Mouse (Mus musculus) gonadal fat pad, adult 2 months (tissue): ENCODE data around the gene Armc6. TPM values are rescaled to one million over a fixed set of nuclear protein-coding genes. Genes with fewer than 3 reads are reported as not detected.

Experiments used
- DNase-seq: peaks from one replicate; pipeline ENCODE4 v3.0.0-alpha.2; 2012; ENCODE audit warnings: low read depth
- polyA plus RNA-seq: library from polyadenylated mRNA; depleted of rRNA; stranded (reverse); fragments of >200 nt; gene quantifications from 2 replicates; pipeline ENCODE4 v1.2.3, GENCODE M21; 2012; rRNA removed

Gene Armc6
- polyA plus RNA-seq, 1 experiment = 14.1 TPM

DNA sequence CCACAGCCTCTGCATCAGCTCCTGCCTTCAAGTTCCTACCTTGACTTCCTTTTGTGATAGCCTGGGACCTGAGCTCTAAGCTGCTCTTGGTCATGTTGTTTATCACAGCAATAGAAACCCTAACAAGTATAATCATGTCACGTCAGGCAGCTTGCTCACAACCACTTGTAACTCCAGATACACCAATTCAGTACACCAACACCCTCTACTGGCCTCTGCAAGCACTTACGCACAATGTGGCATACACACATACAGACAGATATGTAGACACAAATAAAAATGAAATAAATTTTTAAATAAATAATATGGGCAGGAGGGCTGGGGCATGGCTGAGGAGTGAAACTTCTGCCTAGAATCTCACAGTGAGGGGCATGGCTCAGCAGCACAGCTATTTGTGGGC, 38.5 kb downstream of the Armc6 start:
- no peak for DNase-seq

- DNase-seq = no peak
Observed at GRCm38 (mm10) chr8:70194191-70194590, 40.1 kb downstream of the Armc6 start.

GRCm38 (mm10) chr8:70193238-70193637, 41.0 kb downstream of the Armc6 start:
- no peak for DNase-seq

DNA sequence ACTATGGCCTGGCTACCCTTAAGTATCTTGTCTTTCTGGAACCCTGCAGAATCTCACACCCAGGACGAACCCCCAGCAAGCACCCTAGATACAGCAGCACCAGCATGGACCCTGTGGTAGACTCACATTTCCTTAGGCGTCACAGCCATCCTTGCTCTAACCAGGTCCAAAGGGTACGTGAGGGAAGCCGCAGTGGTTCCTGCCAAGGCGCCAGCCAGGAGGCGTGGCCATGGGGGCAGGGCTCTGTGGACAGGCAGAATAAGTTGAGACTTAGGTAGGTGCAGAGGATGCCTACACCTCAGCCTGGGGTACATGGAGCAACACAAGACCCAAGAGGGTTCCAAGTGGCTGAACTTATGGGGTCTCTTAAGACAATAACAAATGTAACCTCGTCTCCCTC, 45.6 kb downstream of the Armc6 start:
- no peak for DNase-seq

DNA sequence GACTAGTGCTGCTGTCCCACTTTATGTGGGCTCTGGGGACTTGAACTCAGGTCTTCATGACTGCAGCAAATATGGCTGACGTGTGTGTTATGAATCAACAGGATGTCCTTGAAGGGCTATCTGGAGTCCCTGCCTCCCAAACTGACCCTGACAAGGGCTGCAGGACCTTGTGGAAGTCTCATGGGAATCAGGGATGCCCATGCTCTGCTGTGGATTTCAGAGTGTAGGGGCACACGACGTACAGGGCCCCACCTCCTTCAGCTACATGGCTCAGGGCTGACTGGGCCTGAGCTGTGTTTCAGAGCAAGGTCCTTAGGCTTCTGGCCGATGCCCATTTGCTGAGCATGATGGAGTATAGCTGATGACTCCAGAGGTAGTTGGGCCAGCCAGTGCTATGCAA, 51.1 kb downstream of the Armc6 start:
- no peak for DNase-seq

DNA sequence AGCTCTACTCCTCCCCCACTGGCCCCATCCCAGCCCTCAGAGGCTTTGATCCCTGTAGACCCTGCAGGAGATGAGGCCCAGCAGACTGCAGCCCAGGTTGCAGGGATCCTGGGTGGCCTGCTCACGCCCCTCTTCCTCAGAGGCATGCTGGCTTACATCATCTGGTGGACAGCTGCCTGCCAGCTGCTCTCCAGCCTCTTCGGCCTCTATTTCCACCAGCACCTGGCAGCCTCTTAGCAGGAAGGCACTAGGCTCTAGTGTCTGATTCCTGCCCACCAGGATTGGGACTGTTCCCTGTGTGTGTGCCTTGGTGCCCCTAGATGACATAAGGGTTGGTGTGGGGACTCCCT, 52.4 kb downstream of the Armc6 start:
- no peak for DNase-seq

GRCm38 (mm10) chr8:70181212-70181902, 52.9 kb downstream of the Armc6 start:
- DNase-seq = no peak

DNA sequence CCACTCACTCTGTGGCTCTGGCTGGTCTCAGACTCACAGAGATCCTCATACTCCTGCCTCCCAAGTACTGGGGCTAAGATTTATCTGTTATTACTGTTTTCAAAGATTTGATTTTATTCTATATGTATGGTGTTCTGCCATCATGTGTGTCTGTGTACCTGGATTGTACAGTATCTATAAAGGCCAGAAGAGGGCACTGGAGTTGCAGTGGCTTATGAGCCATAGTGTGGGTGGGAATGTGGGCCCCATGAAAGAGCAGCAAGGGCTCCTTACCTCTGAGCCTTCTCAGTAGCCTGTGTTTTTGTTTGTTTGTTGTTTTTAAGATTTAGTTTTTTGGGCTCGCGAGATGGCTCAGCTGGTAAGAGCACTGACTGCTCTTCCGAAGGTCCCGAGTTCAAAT, 55.2 kb downstream of the Armc6 start:
- DNase-seq = no peak

DNA sequence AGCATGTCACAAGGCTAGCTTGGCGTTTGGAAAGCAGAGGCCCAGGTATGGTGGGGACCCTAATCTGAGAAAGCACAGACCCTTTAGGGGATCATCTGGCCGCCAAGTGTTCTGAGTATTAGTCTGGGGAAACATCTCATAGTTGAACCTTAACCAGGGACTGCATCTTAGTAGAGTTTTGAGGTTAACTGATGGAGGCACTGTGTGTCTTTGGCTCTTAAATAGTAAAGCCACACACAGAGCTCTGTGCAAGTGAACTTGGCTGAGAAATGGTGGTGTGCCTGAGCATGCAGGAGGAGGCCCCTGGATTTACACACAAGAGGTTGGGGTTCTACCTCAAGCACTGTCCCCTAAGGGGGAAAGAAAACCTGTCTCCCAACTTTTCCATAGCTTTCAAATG, 56.0 kb downstream of the Armc6 start:
- DNase-seq = no peak

- no peak for DNase-seq
Observed at GRCm38 (mm10) chr8:70174079-70174478, 60.2 kb downstream of the Armc6 start.

DNA sequence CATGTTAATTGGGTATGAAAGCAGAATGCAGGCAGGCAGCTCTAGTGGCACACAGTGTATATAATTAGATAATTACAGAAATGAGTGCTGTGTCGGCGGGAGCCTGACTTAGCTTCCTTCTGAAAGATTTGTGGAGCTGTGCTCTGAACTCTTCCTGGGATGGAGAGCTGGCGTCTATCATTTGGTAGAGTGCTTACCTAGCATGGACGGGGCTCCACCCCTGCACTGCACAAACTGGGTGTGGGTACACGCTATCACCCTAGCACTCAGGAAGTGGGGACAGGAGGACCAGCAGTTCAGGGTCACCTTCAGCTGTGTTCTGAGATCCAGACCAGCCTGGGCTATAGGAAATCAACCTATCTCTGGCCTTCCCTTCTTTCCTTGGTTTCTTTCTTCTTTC, 60.9 kb downstream of the Armc6 start:
- DNase-seq = no peak

DNA sequence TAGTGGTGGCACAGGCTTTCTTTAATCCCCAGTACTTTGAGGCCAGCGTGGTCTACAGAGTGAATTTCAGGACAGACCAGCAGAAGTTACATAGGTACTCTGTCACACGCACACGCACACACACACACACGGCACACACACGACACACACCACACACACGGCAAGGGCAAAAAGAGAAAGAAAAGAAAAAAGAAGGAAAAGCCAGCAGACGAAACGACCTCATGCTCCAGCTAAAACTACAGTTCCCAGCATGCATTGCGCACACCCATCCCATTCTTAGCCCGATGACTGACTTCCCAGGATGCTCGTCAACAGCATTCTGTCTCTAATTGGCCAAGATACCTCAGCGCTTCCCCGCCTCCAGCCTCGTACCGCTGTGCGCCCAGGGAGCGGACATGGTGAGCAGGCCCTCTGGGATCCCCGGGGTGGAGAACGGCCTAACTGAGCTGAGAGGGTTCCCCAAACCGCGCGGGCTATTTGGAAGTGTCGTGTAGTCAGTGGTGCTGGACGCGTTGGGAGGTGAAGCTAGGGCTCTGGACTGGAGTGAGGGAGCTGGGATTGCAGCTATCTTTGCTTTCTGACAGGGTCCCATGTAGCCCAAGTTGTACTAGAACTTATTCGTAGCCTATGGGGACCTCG, 62.1 kb downstream of the Armc6 start, which contains the start of gene Tmem161a:
Gene Tmem161a, plus strand, starts transcription at position 314 of the 639 bp plus-strand sequence.
- DNase-seq = peak; percentile 76

DNA sequence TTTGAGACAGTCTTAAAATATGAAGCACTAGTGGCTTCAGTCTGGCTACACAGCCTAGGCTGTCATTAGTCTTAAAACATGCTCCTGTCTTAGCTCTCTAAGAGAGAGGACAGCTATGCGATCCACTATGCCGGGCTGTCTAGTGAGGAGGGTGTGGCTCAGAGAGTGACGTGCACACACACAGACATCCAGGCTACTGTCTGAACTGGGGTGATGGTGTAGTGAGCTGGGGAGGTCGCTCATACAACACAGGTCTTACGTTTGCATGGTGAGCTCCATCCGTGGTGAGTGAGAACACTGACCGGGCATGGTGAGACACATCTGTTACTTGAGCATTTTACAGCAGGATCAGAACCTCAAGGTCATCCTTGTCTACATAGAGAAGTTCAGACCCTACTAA, 63.0 kb downstream of the Armc6 start:
- no peak for DNase-seq

GRCm38 (mm10) chr8:70170748-70171147, 63.5 kb downstream of the Armc6 start:
- DNase-seq = no peak

Other genes starting within 250 kb of the Armc6 start
- 51.1 and 68.3 TPM in 2 replicates for gene Gatad2a, start 238.1 kb downstream of the Armc6 start, polyA plus RNA-seq
- gene Mau2, start 191.7 kb downstream of the Armc6 start, polyA plus RNA-seq = 64.8 and 71.9 TPM in 2 replicates
- gene Sugp1, start 191.7 kb downstream of the Armc6 start, polyA plus RNA-seq = 11.2 and 11.8 TPM in 2 replicates
- gene Tm6sf2, start 161.5 kb downstream of the Armc6 start, polyA plus RNA-seq = 1.1 and 2.1 TPM in 2 replicates
- gene Hapln4, start 151.0 kb downstream of the Armc6 start, polyA plus RNA-seq = 0.09 and 0.14 TPM in 2 replicates
- 0.32 and 1.6 TPM in 2 replicates for gene Ncan, start 113.6 kb downstream of the Armc6 start, polyA plus RNA-seq
- gene Nr2c2ap, start 103.1 kb downstream of the Armc6 start, polyA plus RNA-seq = 16.6 and 20.4 TPM in 2 replicates
- gene Rfxank, start 95.3 kb downstream of the Armc6 start, polyA plus RNA-seq = 23.4 and 23.8 TPM in 2 replicates
- gene Borcs8, start 95.0 kb downstream of the Armc6 start, polyA plus RNA-seq = 80.1 and 103 TPM in 2 replicates
- gene Mef2b, start 94.8 kb downstream of the Armc6 start, polyA plus RNA-seq = 0.08 and 0.36 TPM in 2 replicates
- 73.5 and 96.4 TPM in 2 replicates for gene Tmem161a, start 62.1 kb downstream of the Armc6 start, polyA plus RNA-seq
- gene Slc25a42, start 22.2 kb downstream of the Armc6 start, polyA plus RNA-seq = 33.9 and 43.1 TPM in 2 replicates
- gene Sugp2, start 240 bp downstream of the Armc6 start, polyA plus RNA-seq = 31.4 and 42.5 TPM in 2 replicates
- gene Homer3, start 48.4 kb upstream of the Armc6 start, polyA plus RNA-seq = 55.2 and 64.2 TPM in 2 replicates
- gene Ddx49, start 68.0 kb upstream of the Armc6 start, polyA plus RNA-seq = 54.0 and 54.2 TPM in 2 replicates
- gene Cope, start 68.1 kb upstream of the Armc6 start, polyA plus RNA-seq = 491 and 497 TPM in 2 replicates
- gene Cers1, start 81.3 kb upstream of the Armc6 start, polyA plus RNA-seq = 0.86 and 1.9 TPM in 2 replicates
- 0.43 TPM in 1 of 2 replicates, not detected in the other for gene Gdf1, start 95.4 kb upstream of the Armc6 start, polyA plus RNA-seq
- 20.1 and 34.5 TPM in 2 replicates for gene Upf1, start 118.8 kb upstream of the Armc6 start, polyA plus RNA-seq
- 1.7 and 4.6 TPM in 2 replicates for gene Comp, start 139.1 kb upstream of the Armc6 start, polyA plus RNA-seq
- gene Crtc1, start 205.1 kb upstream of the Armc6 start, polyA plus RNA-seq = 19.9 and 27.6 TPM in 2 replicates
- gene Klhl26, start 242.5 kb upstream of the Armc6 start, polyA plus RNA-seq = 48.4 and 50.6 TPM in 2 replicates